Mouse (Mus musculus): Measurements from ENCODE around the gene Xlr5b.
"Not testable (repeated sequence)": the region's sequence is repeated elsewhere in the genome, so short reads cannot be mapped to it uniquely, and the experiment has no call there.

DNA sequence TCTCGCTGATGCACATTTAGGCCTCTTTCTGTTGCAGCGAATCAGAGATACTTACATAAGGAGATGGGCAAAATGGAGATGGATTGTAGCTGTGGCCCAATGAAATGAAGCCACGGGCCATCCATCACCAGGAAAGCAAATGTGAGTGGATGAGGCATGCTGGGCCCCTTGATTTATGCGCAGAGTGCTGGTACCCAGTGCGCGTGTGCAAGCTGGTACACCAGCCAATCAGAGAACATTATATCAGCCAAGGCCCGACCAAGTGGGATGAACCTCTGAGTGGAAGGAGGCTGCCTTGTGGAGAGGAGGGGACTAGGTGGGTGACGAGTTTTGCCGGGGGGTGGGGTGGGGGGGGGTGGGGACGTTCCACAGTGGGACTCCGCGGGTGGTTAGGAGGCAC lies 43.3 kb downstream of the Xlr5b start, which contains the start of gene Xlr3b:
- TF ChIP-seq CTCF (IDR thresholded peaks at IDR 0.05; ENCODE audit: control insufficient read depth, insufficient read depth, insufficient read length); CEBPB (IDR thresholded peaks at IDR 0.05; ENCODE audit: low read depth); MAX (IDR thresholded peaks at IDR 0.05); USF1 (IDR thresholded peaks at IDR 0.05; ENCODE audit: low read depth); MYOG (IDR thresholded peaks at IDR 0.05; ENCODE audit: control insufficient read depth, extremely low read depth, insufficient read length); FOSL1 (IDR thresholded peaks at IDR 0.05; ENCODE audit: insufficient read depth, low read length, poor library complexity, severe bottlenecking): not testable (repeated sequence)

Measured in C2C12 (cell line).